Mouse (Mus musculus): ENCODE data around the gene Stxbp6.
"Not testable (repeated sequence)": the region's sequence is repeated elsewhere in the genome, so short reads cannot be mapped to it uniquely, and the experiment has no call there.

Gene Stxbp6

DNA sequence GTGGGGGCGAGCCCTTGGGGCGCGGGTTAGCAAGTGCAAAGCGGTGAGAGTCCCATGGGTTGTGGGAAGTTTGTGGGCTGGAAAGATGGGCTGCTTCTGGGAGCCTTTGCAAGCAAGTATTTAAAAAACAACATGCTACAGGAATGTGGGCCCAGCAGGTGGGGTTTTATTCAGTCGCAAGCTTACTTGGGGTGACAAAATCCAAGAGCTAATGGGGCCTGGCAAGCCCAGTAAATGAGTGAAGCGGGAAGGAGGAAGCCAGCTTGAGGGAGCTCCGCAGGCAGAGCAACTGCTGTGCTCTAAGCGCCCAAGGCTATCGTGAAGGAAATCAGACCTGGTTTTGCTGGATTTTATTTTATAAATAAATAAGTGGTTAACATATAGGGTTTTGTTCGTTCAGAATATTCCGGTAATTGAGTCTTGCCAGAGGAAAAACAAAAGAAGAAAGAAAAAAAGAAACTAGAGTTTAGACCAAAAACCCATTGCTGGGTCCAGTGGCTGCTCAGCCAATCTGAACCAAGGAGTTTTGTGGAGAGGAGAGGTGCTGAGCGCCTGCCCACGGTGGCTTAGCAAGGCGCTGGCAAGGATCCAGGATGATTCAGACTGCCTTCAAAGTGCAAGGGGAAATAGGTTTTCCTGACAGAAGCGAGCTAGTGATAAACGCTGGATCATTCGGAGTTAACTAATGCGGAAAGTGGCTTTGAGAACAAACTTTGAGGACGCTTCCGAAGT, at the start of gene Stxbp6:
TSS of gene Stxbp6 (minus strand) at position 99 of the 732 bp plus-strand sequence.
- DNase-seq (ENCODE audit: extremely low read depth, insufficient read length, low spot score): no peak

DNA sequence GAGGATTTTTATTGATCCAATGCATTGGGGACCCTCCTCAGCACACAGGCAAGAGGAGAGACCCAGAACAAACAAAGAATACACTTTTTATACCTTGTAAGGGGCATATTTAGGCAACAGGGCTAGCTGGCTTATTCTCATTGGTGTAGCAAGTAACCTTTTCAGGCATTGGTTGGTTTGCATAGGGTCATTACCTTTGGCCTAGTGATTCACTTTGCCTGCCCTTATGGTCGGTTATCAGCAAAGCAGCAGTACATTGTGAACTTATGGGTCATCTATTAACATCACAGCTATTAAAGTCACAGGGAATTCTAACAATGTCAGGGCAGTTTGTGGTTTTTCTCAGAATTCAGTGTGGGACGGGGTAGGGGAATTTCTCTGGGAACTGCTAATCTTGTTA, 28.4 kb upstream of the Stxbp6 start:
- DNase-seq (ENCODE audit: extremely low read depth, insufficient read length, low spot score): not testable (repeated sequence)

DNA sequence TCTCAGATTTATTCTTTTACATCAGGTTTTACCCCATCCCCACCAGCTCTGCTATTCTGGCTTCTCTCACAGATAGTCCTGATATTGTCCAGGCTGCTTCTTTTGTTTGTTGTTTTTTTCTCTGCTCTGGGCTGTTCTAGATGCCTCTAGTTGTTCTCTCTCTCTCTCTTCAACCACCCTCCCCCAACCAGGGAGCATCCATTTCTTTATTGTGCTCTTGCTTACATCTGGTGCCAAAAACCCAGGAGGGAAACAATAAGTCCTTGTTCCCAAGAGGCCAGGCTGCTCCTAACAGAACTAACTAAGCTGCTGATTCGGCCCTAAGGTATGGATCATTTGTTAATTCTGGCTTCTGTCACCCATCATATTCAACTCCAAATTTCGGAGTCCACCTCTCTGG, 19.2 kb upstream of the Stxbp6 start:
- no peak for DNase-seq (ENCODE audit: extremely low read depth, insufficient read length, low spot score)

DNA sequence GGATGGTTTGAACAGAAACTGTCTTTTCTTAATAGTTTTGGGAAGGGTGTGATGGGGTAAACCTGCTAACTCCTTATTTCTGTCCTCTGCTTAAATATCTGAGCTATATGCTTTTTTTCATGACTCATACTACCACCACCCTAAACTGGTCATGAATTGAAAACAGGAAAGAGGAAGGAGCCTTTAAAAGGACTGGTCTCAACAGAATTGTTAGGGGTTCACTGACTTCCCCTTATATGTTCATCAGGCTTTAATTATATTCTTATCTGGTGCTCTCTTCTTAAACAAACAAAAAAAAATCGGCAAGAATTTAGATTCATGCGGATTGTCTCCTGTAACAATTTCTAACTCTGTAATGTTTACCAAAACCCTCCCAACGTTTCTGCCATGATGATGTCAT, 17.9 kb upstream of the Stxbp6 start:
- no peak for DNase-seq (ENCODE audit: extremely low read depth, insufficient read length, low spot score)

DNA sequence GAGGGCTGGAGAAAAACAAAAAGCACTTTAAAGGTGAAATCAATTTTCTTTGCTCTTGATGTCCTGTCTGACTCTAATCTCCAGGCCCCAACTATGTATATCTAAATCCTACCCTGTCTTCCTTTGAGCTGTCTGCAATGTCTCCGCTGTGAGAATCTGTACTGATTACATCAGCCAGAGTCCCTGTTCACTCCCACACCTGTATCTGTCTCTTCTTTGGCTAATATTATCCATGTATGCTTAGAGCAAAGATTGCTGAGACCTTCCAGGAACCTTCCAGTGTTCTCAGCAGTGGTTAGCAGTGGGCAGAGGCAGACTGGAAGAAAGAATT, 8.6 kb upstream of the Stxbp6 start:
- DNase-seq (ENCODE audit: extremely low read depth, insufficient read length, low spot score): no peak

DNA sequence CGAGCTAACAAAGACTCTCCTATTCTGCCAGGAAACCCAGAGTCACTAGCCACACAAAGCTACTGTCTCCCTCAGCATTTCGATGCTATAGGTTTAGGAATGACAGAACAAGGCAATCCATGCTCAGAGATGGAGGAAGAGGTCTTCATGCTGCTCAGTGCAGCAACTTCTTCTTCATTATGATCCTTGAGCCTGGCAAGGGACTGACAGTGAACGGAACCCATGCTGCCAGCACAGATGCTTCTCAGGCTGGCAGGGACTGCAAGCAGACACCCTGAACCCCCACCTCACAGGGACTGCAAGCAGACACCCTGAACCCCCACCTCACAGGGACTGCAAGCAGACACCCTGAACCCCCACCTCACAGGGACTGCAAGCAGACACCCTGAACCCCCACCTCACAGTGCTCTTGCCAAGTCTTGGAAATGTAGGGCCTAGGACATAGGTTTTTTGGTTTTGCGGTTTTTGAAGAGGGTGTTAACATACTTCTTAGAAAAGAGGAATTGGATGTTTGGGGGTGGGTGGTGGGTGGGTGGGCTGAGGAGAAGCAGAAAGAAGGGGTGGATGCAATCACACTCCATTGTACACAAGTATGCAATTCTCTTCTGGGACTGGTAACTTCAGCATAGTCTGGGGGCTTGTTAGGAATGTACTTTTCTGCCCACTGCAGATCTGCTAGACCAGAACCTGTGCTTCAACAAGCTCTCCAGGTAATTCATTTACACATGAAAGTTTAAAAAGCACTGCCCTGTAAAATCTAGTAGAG, 8.1 kb upstream of the Stxbp6 start:
- DNase-seq (ENCODE audit: extremely low read depth, insufficient read length, low spot score): no peak

DNA sequence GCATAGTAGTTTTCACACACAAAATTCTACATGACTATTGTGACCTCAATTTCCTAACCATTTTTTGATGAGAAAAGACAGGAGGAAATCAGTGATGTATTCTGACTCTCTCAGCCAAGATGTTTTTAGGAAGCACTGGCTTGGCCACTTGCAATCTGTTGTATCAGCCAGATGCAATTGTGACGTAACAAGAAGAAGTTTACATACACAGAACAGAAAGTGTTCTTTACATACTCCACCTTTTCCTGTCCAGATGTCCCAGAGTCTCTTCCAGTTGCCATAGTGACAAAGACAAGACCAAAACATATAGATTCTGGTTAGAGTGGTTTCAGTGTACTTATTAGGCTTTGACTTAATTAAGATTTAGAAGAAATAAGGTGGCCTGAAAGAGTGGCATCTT, 7.1 kb upstream of the Stxbp6 start:
- DNase-seq (ENCODE audit: extremely low read depth, insufficient read length, low spot score): no peak

DNA sequence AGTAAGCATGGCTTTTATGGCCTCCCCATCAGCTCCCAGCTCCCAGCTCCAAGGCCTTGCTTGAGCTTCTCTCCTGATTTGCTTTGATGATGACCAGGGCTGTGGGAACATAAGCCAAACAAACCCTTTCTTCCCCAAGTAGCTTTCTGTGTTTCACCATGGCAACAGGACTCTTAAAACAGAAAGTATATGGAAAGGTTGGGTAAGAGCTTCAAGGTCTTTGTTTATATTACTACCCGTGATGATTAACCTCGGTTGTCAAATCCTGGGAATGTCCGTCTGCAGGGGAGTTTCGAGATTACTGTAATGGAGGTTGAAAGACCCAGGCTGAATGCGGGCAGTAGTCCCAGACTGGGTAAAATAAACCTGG, 6.2 kb upstream of the Stxbp6 start:
- DNase-seq (ENCODE audit: extremely low read depth, insufficient read length, low spot score): peak; percentile 18

DNA sequence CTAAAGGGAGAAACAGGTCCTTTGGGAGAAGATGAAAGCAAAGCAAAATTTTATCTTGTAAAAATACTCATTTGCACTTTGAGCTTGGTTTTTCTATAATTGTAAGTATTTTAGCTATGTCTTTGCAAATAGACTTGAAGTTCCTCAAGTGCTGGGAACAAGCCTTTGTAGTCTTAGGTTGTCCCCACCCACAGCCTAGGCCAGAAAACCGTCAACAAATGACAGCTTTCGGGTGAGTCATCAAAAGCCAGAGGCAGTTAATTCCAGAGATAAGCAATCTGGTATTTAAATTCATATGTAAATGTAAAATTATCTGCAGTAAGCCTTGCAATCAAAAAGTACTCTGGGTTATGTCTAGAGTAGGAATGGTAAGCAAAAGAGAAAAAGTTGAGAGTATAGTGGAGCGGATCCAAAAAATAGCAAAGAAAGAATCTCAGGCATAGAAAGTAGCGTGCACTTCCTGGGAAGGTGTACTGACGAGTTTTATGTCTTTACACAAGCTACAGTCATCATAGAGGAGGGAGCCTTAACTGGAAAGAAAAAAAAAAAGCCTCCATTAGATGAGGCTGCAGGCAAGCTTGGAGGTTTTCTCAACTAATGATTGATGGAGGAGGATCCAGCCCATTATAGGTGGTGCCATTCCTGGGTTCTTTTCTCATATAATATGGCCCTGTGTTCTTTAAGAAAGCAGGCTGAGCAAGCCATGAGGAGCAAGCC, 5.7 kb upstream of the Stxbp6 start:
- no peak for DNase-seq (ENCODE audit: extremely low read depth, insufficient read length, low spot score)

DNA sequence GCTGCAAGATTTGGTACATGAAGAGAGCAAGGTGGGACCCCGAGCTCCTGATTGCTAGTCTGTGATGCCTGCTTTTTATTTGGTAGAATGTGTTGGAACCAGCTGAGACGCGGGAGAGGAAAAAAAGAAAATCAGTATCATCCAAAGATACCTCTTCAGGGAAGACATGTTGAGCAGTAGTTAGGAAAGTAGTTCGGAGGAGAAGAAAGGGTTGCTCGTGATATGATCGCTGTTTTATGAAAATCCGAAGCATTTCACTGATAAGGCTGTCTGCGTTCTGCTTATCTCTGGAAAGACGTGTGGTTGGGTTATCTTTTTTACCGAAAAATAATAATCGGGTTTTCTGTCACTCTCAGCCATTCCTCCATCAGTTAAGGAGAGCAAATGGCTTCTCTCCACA, 1.1 kb upstream of the Stxbp6 start:
- no peak for DNase-seq (ENCODE audit: extremely low read depth, insufficient read length, low spot score)

DNA sequence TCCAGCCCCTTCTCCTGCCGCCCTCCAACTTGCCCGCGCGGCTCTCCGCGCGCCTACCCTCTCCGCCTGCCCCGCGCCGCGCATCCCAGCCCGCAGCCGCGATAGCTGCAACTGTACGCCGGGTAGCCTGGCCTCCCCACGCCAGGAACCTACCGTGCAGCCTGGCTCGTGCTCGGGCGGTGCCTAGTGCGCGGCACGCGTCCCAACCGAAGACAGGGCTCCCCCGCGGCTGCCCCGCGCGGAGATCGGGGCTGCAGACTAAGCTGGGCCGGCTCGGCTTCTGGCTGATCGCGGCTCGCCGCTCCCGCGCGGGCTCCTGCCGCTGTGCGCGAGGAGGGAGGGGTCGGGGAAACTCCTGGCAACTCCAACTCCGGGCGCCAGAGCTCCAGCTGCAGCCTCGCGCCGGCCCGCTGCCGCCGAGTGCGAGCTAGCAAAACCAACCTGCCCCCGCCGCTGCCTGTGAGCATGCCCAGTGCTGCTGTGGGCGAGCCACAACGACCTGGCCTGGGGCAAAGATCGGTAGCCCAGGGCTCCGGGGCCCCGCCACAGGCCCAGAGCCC, 387 bp downstream of the Stxbp6 start:
- DNase-seq (ENCODE audit: extremely low read depth, insufficient read length, low spot score): no peak

DNA sequence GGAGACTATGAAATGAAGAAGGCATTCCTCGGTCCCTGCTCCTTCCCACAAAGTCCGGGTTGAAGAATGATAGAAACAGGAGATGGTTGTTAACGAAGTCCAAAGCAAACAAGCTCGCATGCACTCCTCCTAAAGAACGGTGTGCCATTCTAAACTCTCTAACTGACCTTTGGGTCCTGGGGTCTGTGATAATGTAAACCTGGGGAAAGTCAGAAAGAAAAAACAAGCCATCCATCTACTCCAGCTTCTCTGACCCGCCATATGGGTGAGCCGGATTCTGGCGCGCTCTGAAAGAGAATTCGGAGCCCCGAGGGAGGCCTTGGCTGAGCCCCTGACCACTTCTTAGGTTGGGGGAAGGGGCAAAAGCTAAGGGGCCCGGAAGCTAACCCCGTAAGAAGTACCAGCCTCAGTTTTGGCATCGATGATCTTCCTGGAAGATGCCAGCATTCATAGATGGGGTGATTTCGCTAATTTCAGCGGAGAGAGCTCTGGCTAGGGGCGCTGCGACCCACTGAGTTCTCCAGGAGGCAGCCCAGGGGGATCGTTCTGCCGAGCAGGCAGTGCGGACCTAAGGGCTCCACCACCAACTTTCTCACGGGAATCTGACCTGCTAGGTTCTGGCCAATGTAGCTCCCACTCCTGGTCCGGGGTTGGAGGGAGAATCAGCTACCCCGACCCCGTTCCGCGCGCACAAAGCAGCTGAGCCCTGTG, 1.0 kb downstream of the Stxbp6 start:
- no peak for DNase-seq (ENCODE audit: extremely low read depth, insufficient read length, low spot score)

DNA sequence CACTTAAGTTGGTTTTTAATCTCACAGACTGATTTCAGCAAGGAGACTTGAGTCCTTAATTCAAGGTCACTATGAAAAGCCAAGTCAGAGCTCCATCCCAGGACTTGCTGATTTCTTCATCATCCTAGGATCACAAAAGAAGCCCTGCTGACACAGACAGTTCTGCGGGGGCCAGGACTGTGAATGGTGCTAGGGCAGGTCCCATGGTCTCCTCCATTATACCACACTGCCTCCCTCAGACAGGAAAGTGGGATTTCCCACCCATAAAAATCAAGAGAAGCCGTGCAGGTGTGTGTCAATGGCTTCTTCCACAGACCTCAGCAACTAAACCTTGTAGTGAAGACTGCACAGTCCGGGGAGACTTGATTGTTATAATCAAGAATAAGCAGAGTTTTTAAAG, 2.3 kb downstream of the Stxbp6 start:
- DNase-seq (ENCODE audit: extremely low read depth, insufficient read length, low spot score): no peak

DNA sequence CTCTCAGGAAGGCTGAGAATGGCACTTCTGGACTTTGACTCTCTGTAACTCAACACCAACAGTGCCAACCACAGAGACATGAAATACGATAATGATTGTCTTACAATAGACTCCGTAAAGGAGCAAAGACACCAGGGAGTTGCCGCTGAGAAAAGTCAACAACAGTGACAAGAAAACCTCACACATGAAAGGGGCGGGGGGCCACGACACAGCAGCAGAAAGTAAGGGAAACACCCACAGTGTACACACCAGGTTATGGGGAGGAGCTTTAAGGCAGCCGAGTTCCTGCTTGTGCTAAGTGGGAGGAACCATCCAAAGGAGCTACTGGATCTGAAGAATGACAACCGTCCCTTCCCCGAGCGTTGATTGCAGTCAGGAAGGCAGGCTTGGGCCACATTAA, 4.3 kb downstream of the Stxbp6 start:
- no peak for DNase-seq (ENCODE audit: extremely low read depth, insufficient read length, low spot score)

DNA sequence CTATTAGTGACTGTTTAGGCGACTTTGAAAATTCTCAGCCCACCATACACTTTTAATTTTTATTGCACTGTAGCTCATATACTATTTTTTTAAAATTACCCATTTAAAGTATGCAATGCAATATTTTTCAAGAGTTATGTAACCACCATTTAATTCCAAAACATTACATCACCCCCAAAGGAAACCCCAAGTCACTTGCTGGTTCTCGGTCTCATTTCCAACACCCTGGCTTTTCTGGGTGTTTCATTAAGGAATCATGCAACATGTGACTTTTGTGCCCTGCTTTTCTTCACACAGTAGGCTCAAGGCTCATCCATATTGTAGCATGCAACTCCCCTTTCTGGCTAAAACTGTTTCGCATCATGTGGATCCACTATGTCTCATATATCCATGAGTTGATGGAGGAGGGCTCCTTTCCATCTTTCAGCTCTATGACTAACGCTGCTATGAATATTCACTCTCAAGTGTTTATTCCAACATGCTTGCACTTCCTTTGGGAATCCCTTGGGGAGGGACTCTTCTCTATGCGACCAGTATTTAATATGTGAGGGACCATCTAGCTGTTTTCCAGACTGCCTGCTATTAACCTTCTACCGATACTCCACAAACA, 6.3 kb downstream of the Stxbp6 start:
- no peak for DNase-seq (ENCODE audit: extremely low read depth, insufficient read length, low spot score)

DNA sequence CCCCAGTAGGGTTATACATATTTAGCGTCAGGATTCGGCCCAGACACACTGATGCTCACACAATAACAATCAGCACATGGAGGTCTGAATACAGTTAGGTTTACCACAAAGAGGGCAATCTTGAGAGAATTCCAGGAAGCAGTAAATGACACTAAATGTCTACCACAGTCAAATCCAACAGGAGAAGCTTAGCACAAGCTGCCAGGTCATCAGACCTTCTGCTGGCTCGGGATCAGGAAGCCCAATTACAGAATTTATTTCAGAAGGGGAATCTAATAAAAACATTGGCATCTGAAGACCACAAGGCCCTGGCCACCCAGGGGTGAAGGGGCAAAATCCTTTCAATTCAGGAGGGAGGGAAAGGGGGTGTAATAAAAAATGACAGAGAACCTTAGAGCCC, 6.8 kb downstream of the Stxbp6 start:
- DNase-seq (ENCODE audit: extremely low read depth, insufficient read length, low spot score): no peak

DNA sequence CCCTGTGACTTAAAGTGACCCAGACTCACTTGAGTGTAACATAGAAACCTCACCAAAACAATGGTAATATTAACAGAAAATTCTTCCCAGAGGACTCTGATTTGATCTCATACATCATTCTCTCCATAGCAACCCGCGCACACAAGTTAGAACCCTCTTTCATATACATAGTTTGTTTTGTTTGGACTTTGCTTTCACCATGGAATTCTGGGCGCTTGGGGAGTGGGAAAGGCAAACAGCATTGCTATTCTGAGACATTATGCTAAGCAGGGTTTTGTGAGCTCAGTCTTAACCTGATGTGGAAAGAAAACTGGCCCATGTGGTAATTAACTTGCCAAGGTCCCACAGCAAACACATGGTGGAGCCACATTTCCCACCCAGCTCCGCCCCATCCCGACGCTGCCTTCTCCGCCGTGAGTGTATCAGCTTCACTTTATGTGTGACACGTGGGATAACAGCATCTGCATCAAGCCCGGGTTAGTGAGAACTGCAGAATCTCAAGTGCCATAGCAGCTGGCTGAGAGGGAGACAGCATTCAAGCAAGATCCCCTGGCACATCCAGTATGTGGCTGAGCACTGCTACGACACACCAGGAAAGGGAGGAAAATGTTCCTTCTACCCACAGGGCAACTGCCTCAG, 7.3 kb downstream of the Stxbp6 start:
- DNase-seq (ENCODE audit: extremely low read depth, insufficient read length, low spot score): no peak

DNA sequence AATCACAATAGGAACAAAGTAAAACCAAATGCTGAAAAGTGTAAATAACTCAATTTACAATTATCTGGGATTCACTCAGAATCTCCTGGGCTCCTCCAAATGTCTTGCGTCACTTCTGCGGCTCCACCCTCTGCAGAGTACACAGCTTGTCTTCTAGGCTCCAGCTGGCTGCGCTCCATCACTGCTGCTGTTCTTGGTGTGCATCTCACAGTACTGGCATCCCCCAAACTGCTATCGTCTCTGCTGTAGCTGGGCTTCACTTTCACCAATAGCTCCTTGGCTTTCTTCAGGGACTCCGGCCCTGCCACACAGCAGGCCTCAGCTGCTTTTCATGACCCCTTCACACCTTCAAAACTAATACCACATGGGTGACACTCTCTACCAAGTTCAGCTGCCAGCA, 10.9 kb downstream of the Stxbp6 start:
- no peak for DNase-seq (ENCODE audit: extremely low read depth, insufficient read length, low spot score)

DNA sequence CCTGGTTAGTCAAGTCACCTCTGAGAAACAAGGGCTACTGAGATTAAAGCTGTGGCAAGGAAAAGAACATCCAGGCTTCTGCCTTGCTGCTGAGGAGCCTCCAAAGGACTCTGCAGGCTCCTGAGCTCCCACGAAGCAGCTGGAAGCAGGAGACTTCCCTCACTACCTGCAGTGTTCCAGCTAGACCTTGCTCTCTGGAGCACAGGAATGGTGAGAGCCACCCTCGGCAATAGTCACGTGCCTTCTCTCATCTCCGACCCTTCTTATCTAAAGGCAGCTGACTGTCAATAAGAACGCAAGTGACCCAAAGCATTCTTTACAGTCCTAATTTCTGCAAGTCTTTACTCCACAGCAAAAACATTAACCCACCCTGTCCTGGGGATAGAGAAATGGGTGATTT, 13.2 kb downstream of the Stxbp6 start:
- no peak for DNase-seq (ENCODE audit: extremely low read depth, insufficient read length, low spot score)

DNA sequence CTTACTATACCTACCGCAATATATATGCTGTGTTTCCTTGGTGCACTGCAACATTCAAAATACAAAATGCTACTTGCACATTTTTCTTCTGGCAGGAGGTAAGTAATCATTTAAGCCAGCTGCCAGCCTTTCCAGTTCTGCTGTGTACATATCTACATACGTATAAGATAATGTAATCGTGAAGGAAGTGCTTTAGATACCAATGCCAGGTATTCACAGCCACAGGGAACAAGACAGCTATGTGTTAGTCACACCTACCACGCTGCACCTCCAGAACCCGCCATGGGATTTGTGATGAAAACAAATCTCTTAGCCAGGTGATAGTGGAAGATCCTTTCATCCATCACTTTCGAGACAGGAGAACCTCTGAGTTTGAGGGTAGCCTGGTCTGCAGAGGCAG, 13.7 kb downstream of the Stxbp6 start:
- DNase-seq (ENCODE audit: extremely low read depth, insufficient read length, low spot score): no peak
